Mouse (Mus musculus) stomach, postnatal 0 days (tissue): ENCODE results near the gene Csnk1e. TPM values are rescaled to one million over a fixed set of nuclear protein-coding genes. Genes with fewer than 3 reads are reported as not detected.

Experiments
- ATAC-seq: fragments of 200-750 bp; cut with Nextera tagmentation; 2 replicates; pipeline ENCODE4 v1.8.0; 2017; ENCODE audit not compliant: low FRiP score, low TSS enrichment
- DNase-seq: peaks from one replicate; pipeline ENCODE4 v3.0.0-alpha.2; 2016; ENCODE audit warnings: low spot score
- H3K27ac ChIP-seq: fragments of 300-500 bp; sonication (generic); replicated peaks from 2 replicates; pipeline ENCODE4 v1.5.1; 2014; ENCODE audit warnings: mild to moderate bottlenecking, control low read depth
- H3K27me3 ChIP-seq: fragments of 300-500 bp; sonication (generic); 2 replicates; pipeline ENCODE4 v1.6.1; 2014; ENCODE audit warnings: low read length; ENCODE audit not compliant: control insufficient read depth, insufficient read depth
- H3K36me3 ChIP-seq: fragments of 300-500 bp; sonication (generic); 2 replicates; pipeline ENCODE4 v1.6.1; 2014; ENCODE audit warnings: low read length, mixed read lengths; ENCODE audit not compliant: control insufficient read depth, insufficient read depth
- H3K4me1 ChIP-seq: fragments of 300-500 bp; sonication (generic); replicated peaks from 2 replicates; pipeline ENCODE4 v1.6.1; 2014; ENCODE audit warnings: antibody characterized with exemption; ENCODE audit not compliant: control insufficient read depth, insufficient read depth
- H3K4me2 ChIP-seq: fragments of 300-500 bp; sonication (generic); replicated peaks from 2 replicates; pipeline ENCODE4 v1.6.1; 2014; ENCODE audit warnings: low read depth, mild to moderate bottlenecking, control low read depth, moderate library complexity
- H3K4me3 ChIP-seq: fragments of 300-500 bp; sonication (generic); 2 replicates; pipeline ENCODE4 v1.5.1; 2014; ENCODE audit warnings: low read depth, low read length, control low read depth
- H3K9ac ChIP-seq: fragments of 300-500 bp; sonication (generic); 2 replicates; pipeline ENCODE4 v1.6.1; 2014; ENCODE audit warnings: mild to moderate bottlenecking, low read length, control low read depth, mixed read lengths
- H3K9me3 ChIP-seq: fragments of 300-500 bp; sonication (generic); 2 replicates; pipeline ENCODE4 v1.6.1; 2016; ENCODE audit warnings: low read length; ENCODE audit not compliant: control insufficient read depth
- CTCF ChIP-seq: IDR thresholded peaks from 2 replicates; pipeline ENCODE4 v1.5.1; 2016; ENCODE audit warnings: antibody characterized with exemption, low read depth, mild to moderate bottlenecking, moderate library complexity
- EP300 ChIP-seq: optimal IDR thresholded peaks from 2 replicates; pipeline ENCODE3; 2016; ENCODE audit warnings: antibody characterized with exemption
- WGBS: fragments of 180-500 bp; shearing (Covaris S2); extraction: QIAGEN DNeasy Blood & Tissue Kit; methylation state at CpG from one replicate; pipeline ENCODE4 v1.1.7; 2014; 5-methylcytosine and 5-hydroxymethylcytosine counted together
- polyA plus RNA-seq: library from polyadenylated mRNA; unstranded; fragments of >200 nt; fragmentation: Nextera tagmentation; extraction: Ambion mirVana; gene quantifications from 2 replicates; pipeline ENCODE4 v1.2.1, GENCODE M21; 2015

Gene Csnk1e
- polyA plus RNA-seq, 1 experiment from 2014 or later, result 44.8 TPM

DNA sequence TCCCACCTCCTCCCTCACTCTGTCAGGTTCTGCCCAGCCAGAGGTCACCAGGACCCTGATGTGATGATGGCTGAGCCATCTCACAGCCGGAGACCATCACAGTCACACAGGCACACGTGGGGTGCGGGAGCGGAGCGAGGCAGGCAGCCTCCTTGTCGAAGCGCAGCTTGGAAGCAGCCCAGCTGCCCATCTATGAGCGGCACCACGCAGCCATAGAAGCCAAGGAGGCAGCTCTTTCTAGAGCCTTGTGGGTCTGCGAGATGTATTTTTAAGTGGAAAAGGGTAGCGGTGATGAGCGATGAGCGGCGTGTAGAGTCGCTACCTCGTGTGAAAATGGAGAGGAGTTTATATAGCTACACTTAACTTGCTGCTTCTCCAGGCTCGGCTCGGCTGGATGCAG, 38.2 kb upstream of the Csnk1e start:
- Histone ChIP-seq H3K4me1 (no peaks in the 10 kb centered on the region), H3K9me3 (no peaks in the 10 kb centered on the region), H3K27me3 (no peaks in the 10 kb centered on the region), H3K4me2 (no peak overlapping the region), H3K27ac (no peak overlapping the region), H3K4me3 (no peak overlapping the region), H3K9ac (no peak overlapping the region), H3K36me3 (no peaks in the 10 kb centered on the region)
- DNase-seq (no peak), ATAC-seq (0 out of 2 replicates have a peak, but pooled peaks have one; percentile 41)
- 37% methylated on average over 18 of the region's 18 CpGs for WGBS
- TF ChIP-seq CTCF (no peak), EP300 (no peak)

DNA sequence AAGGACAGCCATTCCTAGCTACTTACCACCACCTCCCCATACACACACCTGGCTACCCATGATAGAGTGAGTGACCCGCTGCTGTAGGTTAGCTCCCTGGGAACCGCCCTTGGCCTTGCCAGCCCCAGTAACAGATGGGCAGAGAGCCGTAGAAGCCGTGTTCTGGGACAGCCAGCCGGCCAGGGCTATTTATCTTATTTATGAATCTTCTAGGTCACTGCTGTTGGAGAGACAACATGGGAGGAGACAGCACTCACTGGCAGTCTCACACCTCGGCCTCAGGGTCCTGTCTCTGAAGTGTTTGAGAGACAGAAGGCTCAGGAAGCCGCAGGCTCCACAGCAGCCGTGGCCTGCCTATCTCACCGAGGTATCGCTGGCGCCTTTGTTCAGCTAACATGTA, 34.1 kb upstream of the Csnk1e start:
- Histone ChIP-seq H3K9ac (no peak overlapping the region), H3K4me1 (no peaks in the 10 kb centered on the region), H3K27ac (no peak overlapping the region), H3K27me3 (no peaks in the 10 kb centered on the region), H3K4me2 (no peak overlapping the region), H3K4me3 (no peak overlapping the region), H3K9me3 (no peaks in the 10 kb centered on the region), H3K36me3 (no peaks in the 10 kb centered on the region)
- ATAC-seq, result no peak
- WGBS, result 57% methylated on average over 11 of the region's 11 CpGs
- TF ChIP-seq CTCF, result no peak
- no peak for TF ChIP-seq EP300
- DNase-seq, result no peak

DNA sequence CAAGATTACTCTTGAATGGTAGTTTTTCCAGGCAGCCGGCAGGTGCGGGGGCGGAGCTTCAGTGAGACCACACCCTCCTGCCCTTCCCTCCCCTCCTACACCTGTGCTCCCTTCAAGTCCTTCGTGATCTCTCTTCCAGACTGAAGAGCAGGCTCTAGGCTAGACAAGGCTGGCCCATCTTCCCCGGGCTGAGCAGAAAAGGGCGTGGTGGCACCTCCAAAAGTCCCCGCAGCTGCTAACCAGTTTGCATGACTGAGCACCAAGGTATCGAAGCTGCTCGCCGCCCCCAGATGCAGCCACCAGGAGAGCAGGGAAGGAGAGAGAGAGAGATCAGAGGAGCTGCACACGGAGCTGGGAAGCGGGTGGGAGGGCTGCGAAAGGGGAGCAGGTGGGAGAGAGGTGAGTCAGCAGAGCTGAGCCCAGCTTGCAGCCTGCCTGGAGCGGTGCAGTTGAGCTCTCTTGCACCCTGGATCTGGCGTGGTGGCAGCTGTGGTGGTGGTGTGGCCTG, 25.9 kb upstream of the Csnk1e start:
- 10% methylated on average over 15 of the region's 15 CpGs for WGBS
- no peaks in the 10 kb centered on the region for H3K27me3 ChIP-seq
- ATAC-seq (peak; percentile 49; the same call in 1 of the 2 replicates), DNase-seq (peak; percentile 73)
- 0 out of 2 replicates have a peak, but pooled peaks have one; percentile 0 for TF ChIP-seq CTCF
- TF ChIP-seq EP300, result no peak
- no peak overlapping the region for H3K4me2 ChIP-seq
- H3K9ac ChIP-seq, result no peak overlapping the region
- no peaks in the 10 kb centered on the region for H3K9me3 ChIP-seq
- H3K36me3 ChIP-seq, result no peaks in the 10 kb centered on the region
- no peaks in the 10 kb centered on the region for H3K4me1 ChIP-seq
- no peak overlapping the region for H3K4me3 ChIP-seq
- no peak overlapping the region for H3K27ac ChIP-seq

DNA sequence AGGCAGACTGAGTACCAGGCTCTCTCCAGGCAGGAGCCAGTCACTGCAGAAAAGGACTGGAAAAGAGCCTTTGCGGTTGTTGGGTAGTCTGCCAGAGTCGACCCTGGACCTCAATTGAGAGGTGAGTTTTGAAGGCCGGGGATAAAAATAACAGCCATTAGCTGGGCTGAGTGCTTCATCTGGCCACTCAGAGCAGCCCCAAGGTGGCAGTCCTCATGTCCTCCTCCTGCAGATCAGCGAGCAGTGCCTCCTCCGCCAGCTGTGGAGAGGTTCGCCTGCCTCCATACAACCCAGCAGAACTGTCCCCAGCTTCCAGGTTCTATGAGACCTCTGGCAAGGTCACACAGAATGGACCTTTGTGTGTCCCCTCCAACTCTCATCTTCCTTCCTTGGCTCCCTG, 21.9 kb upstream of the Csnk1e start:
- no peak overlapping the region for H3K9ac ChIP-seq
- TF ChIP-seq EP300 (no peak), CTCF (no peak)
- no peaks in the 10 kb centered on the region for H3K4me1 ChIP-seq
- WGBS, result 44% methylated on average over 5 of the region's 6 CpGs
- DNase-seq (no peak), ATAC-seq (no peak)
- H3K27ac ChIP-seq, result no peak overlapping the region
- H3K4me2 ChIP-seq, result no peak overlapping the region
- no peaks in the 10 kb centered on the region for H3K9me3 ChIP-seq
- no peaks in the 10 kb centered on the region for H3K36me3 ChIP-seq
- no peaks in the 10 kb centered on the region for H3K27me3 ChIP-seq
- no peak overlapping the region for H3K4me3 ChIP-seq

DNA sequence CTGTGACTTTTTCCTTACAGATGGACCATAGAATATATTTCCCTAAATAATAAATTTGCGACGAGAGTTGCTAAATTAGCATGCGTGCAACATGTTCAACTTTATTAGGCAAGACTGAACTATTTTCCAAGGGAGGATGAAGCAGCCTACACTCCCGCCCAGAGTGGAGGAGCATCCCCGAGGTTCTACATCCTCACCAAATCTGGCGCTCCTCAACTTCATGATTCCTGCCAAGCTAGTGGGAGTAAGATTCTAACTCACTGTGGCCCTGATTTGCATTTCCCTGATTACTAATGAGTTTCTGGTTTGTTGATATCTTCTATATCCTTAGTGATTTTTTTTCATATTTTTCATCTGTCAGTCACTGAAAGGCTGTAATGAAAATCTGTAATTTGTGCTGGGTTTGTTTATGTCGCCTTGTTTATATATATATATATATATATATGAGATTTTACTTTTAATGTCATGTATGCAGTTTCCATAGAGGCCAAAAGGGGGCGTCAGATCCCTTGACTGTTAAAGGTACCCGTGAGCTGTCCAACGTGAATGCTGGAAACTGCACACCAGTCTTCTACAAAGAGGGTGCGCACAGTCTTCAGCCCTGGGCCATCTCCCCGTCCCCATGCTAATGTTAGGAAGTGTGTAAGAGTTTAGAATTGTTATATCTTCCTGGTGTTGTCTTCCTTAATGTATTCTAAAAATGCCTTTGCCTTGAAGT, 18.4 kb upstream of the Csnk1e start:
- Histone ChIP-seq H3K4me1 (no peaks in the 10 kb centered on the region), H3K4me3 (no peak overlapping the region), H3K4me2 (no peak overlapping the region), H3K27ac (no peak overlapping the region), H3K9me3 (no peaks in the 10 kb centered on the region), H3K9ac (no peak overlapping the region), H3K36me3 (no peaks in the 10 kb centered on the region), H3K27me3 (no peaks in the 10 kb centered on the region)
- DNase-seq, result no peak
- no peak for ATAC-seq
- TF ChIP-seq CTCF, result no peak
- 55% methylated on average over 12 of the region's 12 CpGs for WGBS

DNA sequence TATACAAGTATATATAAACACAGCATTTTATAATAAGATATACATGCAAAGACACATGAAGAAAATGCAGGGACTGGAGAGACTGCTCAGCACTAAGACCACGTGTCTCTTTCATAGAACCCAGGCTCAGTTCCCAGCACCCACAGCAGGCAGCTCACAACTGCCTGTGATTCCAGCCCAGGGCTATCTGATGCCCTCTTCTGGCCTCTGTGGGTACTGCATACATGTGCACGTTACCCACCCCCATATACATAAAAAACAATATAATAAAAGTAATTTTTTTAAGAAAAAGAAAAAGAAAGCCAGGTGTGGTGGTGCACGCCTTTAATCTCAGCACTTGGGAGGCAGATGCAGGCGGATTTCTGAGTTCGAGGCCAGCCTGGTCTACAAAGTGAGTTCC, 17.7 kb upstream of the Csnk1e start:
- Histone ChIP-seq H3K4me1 (no peaks in the 10 kb centered on the region), H3K9me3 (no peaks in the 10 kb centered on the region), H3K9ac (no peak overlapping the region), H3K4me2 (no peak overlapping the region), H3K27me3 (no peaks in the 10 kb centered on the region), H3K27ac (no peak overlapping the region), H3K36me3 (no peaks in the 10 kb centered on the region), H3K4me3 (no peak overlapping the region)
- 92% methylated on average over 5 of the region's 5 CpGs for WGBS
- ATAC-seq, result no peak
- TF ChIP-seq EP300 (no peak), CTCF (peak; percentile 46)
- no peak for DNase-seq
